Mouse (Mus musculus) heart, embryonic 12.5 days (tissue): Measurements from ENCODE around the gene Eml6. TPM values are rescaled to one million over a fixed set of nuclear protein-coding genes. Genes with fewer than 3 reads are reported as not detected.
"Not testable (repeated sequence)": the region's sequence is repeated elsewhere in the genome, so short reads cannot be mapped to it uniquely, and the experiment has no call there.

Experiments used
- ATAC-seq: fragments of 200-750 bp; cut with Nextera tagmentation; 2 replicates; pipeline ENCODE4 v1.8.0; 2017; ENCODE audit warnings: moderate TSS enrichment, moderate library complexity; ENCODE audit not compliant: insufficient number of reproducible peaks, low FRiP score
- H3K27ac ChIP-seq: fragments of 300-500 bp; sonication (generic); 2 replicates; pipeline ENCODE4 v1.5.1; 2016; ENCODE audit warnings: mild to moderate bottlenecking, moderate library complexity; ENCODE audit not compliant: poor library complexity, severe bottlenecking
- H3K27me3 ChIP-seq: fragments of 300-500 bp; sonication (generic); replicated peaks from 2 replicates; pipeline ENCODE4 v1.6.1; 2016; ENCODE audit warnings: mild to moderate bottlenecking, moderate library complexity
- H3K36me3 ChIP-seq: fragments of 300-500 bp; sonication (generic); 2 replicates; pipeline ENCODE4 v1.6.1; 2016; ENCODE audit warnings: mild to moderate bottlenecking, moderate library complexity
- H3K4me1 ChIP-seq: fragments of 300-500 bp; sonication (generic); replicated peaks from 2 replicates; pipeline ENCODE4 v1.6.1; 2016; ENCODE audit warnings: mild to moderate bottlenecking
- H3K4me2 ChIP-seq: fragments of 300-500 bp; sonication (generic); 2 replicates; pipeline ENCODE4 v1.6.1; 2016; ENCODE audit warnings: mild to moderate bottlenecking, moderate library complexity
- H3K4me3 ChIP-seq: fragments of 300-500 bp; sonication (generic); 2 replicates; pipeline ENCODE4 v1.5.1; 2016; ENCODE audit warnings: mild to moderate bottlenecking
- H3K9ac ChIP-seq: fragments of 300-500 bp; sonication (generic); 2 replicates; pipeline ENCODE4 v1.6.1; 2016; ENCODE audit warnings: mild to moderate bottlenecking, moderate library complexity
- H3K9me3 ChIP-seq: fragments of 300-500 bp; sonication (generic); replicated peaks from 2 replicates; pipeline ENCODE4 v1.6.1; 2016; ENCODE audit warnings: mild to moderate bottlenecking, moderate library complexity
- WGBS: fragments of 180-500 bp; shearing (Covaris S2); methylation state at CpG from one replicate; pipeline ENCODE4 v1.1.7; 2016; 5-methylcytosine and 5-hydroxymethylcytosine counted together
- polyA plus RNA-seq: library from polyadenylated mRNA; unstranded; fragments of >200 nt; fragmentation: Nextera tagmentation; extraction: Ambion mirVana; gene quantifications from 2 replicates; pipeline ENCODE4 v1.2.1, GENCODE M21; 2016

The Eml6 gene
- polyA plus RNA-seq, 1 experiment from 2014 or later, result 1.5 TPM

DNA sequence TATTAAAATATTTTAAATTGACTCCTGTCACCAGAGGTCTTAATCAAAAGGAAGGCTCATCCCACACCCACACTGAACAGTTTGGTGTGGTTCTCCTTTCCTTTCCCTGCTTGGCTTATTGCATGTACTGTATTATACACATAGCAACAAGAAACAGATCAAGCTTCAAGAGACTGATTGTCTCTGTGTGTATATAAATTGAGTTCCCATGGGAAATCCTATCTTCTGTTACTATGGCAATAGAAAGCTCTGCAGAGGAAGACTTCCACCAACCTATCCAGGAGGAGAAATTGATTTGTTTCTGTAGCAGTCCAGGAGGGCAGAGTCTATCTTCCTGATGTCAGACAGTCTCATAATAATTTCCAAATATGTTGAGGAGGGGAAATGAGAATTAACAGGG lies 116.5 kb downstream of the Eml6 start:
- no peaks in the 10 kb centered on the region for H3K4me1 ChIP-seq
- ATAC-seq, result no peak
- no peaks in the 10 kb centered on the region for H3K36me3 ChIP-seq
- no peak overlapping the region for H3K9ac ChIP-seq
- no peaks in the 10 kb centered on the region for H3K27me3 ChIP-seq
- no peak overlapping the region for H3K27ac ChIP-seq
- no peak overlapping the region for H3K4me2 ChIP-seq
- no peaks in the 10 kb centered on the region for H3K9me3 ChIP-seq
- H3K4me3 ChIP-seq, result no peak overlapping the region

DNA sequence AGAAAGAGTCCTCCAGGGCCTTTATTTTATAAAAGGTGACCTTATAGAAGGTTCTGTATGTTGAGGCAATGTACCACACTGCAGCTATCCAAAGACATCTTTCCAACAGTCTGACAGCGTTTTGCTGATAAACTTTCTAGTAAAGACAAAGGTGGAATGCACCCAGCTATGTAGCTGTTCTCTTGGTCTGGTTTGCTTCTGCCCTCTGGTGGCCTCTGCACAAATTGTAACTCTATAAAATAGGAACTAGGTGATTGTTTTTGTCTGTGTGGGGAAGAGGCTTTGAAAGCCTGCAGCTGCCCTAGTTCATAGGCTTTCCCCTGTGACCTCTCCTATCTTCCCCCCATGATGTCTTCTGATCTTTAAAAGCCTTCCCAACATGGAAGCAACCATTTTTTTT lies 140.7 kb downstream of the Eml6 start:
- H3K9ac ChIP-seq, result no peak overlapping the region
- no peaks in the 10 kb centered on the region for H3K27me3 ChIP-seq
- H3K27ac ChIP-seq, result no peak overlapping the region
- no peaks in the 10 kb centered on the region for H3K4me1 ChIP-seq
- no peaks in the 10 kb centered on the region for H3K36me3 ChIP-seq
- no peak for ATAC-seq
- 0% methylated on average over 1 of the region's 1 CpGs for WGBS
- H3K9me3 ChIP-seq, result no peaks in the 10 kb centered on the region
- no peak overlapping the region for H3K4me2 ChIP-seq
- H3K4me3 ChIP-seq, result no peak overlapping the region

DNA sequence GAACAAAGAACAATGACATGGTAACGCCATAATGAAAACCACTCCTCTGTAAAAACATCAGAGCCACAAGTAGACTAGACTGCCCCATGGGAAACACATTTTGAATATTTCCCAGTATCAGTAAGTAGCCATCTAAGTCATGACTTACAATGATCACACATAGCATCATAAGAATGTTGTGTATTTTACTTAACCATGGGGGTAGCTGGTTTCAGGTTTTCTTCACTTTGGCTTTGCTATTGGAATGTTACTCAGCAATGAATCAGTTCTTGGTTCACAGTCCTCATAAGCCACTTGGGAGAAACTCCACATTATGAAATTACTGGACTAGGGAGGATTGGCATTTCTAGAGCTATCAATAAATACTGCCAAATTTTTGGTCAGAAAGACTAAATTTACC lies 141.5 kb downstream of the Eml6 start:
- Histone ChIP-seq H3K4me3 (no peak overlapping the region), H3K27me3 (no peaks in the 10 kb centered on the region), H3K9ac (no peak overlapping the region), H3K9me3 (no peaks in the 10 kb centered on the region), H3K36me3 (no peaks in the 10 kb centered on the region), H3K4me1 (no peaks in the 10 kb centered on the region), H3K27ac (no peak overlapping the region), H3K4me2 (no peak overlapping the region)
- 55% methylated on average over 1 of the region's 1 CpGs for WGBS
- no peak for ATAC-seq

- ATAC-seq, result no peak
- H3K4me2 ChIP-seq, result no peak overlapping the region
- H3K4me3 ChIP-seq, result no peak overlapping the region
- no peaks in the 10 kb centered on the region for H3K36me3 ChIP-seq
- H3K27ac ChIP-seq, result no peak overlapping the region
- no peak overlapping the region for H3K9ac ChIP-seq
- H3K9me3 ChIP-seq, result no peaks in the 10 kb centered on the region
- WGBS, result 76% methylated on average over 4 of the region's 4 CpGs
- H3K27me3 ChIP-seq, result no peaks in the 10 kb centered on the region
- no peaks in the 10 kb centered on the region for H3K4me1 ChIP-seq
Observed at GRCm38 (mm10) chr11:29883024-29883423, 142.8 kb downstream of the Eml6 start.

DNA sequence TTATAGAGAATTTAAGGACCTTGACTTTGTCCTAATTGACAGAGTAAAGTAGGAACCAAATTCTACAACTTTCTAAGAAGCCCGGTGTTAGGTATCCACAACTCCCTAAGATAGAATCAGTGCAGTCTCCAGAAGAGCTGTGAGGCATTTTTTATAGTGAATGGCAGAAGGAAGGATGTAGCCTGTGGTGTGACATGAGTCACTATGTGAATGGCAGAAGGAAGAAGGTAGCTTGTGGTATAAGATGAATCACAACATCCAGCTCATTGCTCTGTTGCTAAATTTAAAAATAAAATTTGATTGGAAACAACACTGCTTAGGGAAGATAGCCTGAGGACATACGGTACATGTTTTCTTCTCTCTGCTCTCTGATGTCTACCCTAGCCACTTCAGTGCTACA lies 146.2 kb downstream of the Eml6 start:
- Histone ChIP-seq H3K9me3 (no peaks in the 10 kb centered on the region), H3K36me3 (no peaks in the 10 kb centered on the region), H3K27me3 (no peaks in the 10 kb centered on the region), H3K4me1 (no peaks in the 10 kb centered on the region), H3K27ac (no peak overlapping the region), H3K4me3 (no peak overlapping the region), H3K4me2 (no peak overlapping the region), H3K9ac (no peak overlapping the region)
- 75% methylated on average over 2 of the region's 2 CpGs for WGBS
- no peak for ATAC-seq

- Histone ChIP-seq H3K27me3 (no peaks in the 10 kb centered on the region), H3K27ac (no peak overlapping the region), H3K36me3 (no peaks in the 10 kb centered on the region), H3K4me2 (no peak overlapping the region), H3K4me3 (no peak overlapping the region), H3K9ac (no peak overlapping the region), H3K4me1 (no peaks in the 10 kb centered on the region), H3K9me3 (no peaks in the 10 kb centered on the region)
- 88% methylated on average over 1 of the region's 1 CpGs for WGBS
- ATAC-seq, result no peak
Observed at GRCm38 (mm10) chr11:29877981-29878380, 147.9 kb downstream of the Eml6 start.

GRCm38 (mm10) chr11:29877280-29877679 lies 148.6 kb downstream of the Eml6 start:
- WGBS, result 67% methylated on average over 3 of the region's 3 CpGs

GRCm38 (mm10) chr11:29874781-29875180 lies 151.1 kb downstream of the Eml6 start:
- not testable (repeated sequence) for H3K27me3 ChIP-seq, H3K9ac ChIP-seq, H3K4me3 ChIP-seq, H3K27ac ChIP-seq, H3K9me3 ChIP-seq, H3K36me3 ChIP-seq, H3K4me1 ChIP-seq, ATAC-seq, H3K4me2 ChIP-seq
- 85% methylated on average over 1 of the region's 1 CpGs for WGBS

More at GRCm38 (mm10) chr11:29877280-29877679, 148.6 kb downstream of the Eml6 start:
- Histone ChIP-seq H3K4me3 (no peak overlapping the region), H3K9ac (no peak overlapping the region), H3K4me1 (no peaks in the 10 kb centered on the region), H3K9me3 (no peaks in the 10 kb centered on the region), H3K36me3 (no peaks in the 10 kb centered on the region), H3K4me2 (no peak overlapping the region), H3K27me3 (no peaks in the 10 kb centered on the region), H3K27ac (no peak overlapping the region)
- ATAC-seq, result no peak

- H3K36me3 ChIP-seq, result no peaks in the 10 kb centered on the region
- 82% methylated on average over 2 of the region's 2 CpGs for WGBS
- H3K9ac ChIP-seq, result no peak overlapping the region
- no peaks in the 10 kb centered on the region for H3K27me3 ChIP-seq
- no peak for ATAC-seq
- H3K27ac ChIP-seq, result no peak overlapping the region
- H3K9me3 ChIP-seq, result no peaks in the 10 kb centered on the region
- H3K4me2 ChIP-seq, result no peak overlapping the region
- H3K4me3 ChIP-seq, result no peak overlapping the region
- H3K4me1 ChIP-seq, result no peaks in the 10 kb centered on the region
Observed at GRCm38 (mm10) chr11:29870174-29870573, 155.7 kb downstream of the Eml6 start.

- no peaks in the 10 kb centered on the region for H3K9me3 ChIP-seq
- H3K36me3 ChIP-seq, result no peaks in the 10 kb centered on the region
- H3K4me2 ChIP-seq, result no peak overlapping the region
- ATAC-seq, result no peak
- no peaks in the 10 kb centered on the region for H3K4me1 ChIP-seq
- H3K9ac ChIP-seq, result no peak overlapping the region
- no peak overlapping the region for H3K27ac ChIP-seq
- no peaks in the 10 kb centered on the region for H3K27me3 ChIP-seq
- no peak overlapping the region for H3K4me3 ChIP-seq
Observed at GRCm38 (mm10) chr11:29864269-29864668, 161.6 kb downstream of the Eml6 start.

DNA sequence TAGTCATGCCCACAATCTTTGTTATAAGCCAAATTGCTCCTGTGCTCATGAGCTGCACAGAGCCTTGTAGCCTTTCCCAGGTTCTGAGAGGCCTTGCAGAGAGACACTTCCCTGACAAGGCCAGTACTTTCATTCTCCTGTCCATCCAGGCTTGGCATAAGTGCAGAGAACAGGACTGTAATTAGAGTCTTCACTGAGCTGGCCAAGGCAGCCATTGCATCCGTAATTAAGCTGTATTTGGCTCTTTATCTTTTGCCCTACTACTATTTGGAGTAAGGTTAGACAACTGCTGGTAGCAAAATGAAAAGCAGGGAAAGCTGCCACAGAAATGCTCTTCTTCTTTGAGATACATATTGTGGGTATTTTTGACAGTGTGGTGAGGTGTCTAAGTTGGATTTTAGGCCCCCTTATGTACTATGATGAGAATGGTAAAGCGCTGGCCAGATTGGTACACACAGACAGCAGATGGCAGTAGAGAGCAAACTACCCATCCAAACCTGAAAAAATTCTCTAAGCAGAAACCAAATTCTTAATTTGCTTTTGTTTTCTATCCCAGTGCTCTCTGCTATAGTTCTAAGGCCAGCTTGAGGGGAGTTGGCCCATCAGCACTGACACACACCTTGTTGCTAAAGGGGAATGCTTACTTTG lies 164.0 kb downstream of the Eml6 start:
- no peak overlapping the region for H3K4me3 ChIP-seq
- ATAC-seq, result no peak
- no peak overlapping the region for H3K27ac ChIP-seq
- H3K27me3 ChIP-seq, result no peaks in the 10 kb centered on the region
- WGBS, result 42% methylated on average over 2 of the region's 2 CpGs
- no peak overlapping the region for H3K4me2 ChIP-seq
- H3K9me3 ChIP-seq, result no peaks in the 10 kb centered on the region
- no peaks in the 10 kb centered on the region for H3K36me3 ChIP-seq
- no peaks in the 10 kb centered on the region for H3K4me1 ChIP-seq
- no peak overlapping the region for H3K9ac ChIP-seq

- no peak overlapping the region for H3K4me3 ChIP-seq
- H3K27me3 ChIP-seq, result no peaks in the 10 kb centered on the region
- no peak overlapping the region for H3K27ac ChIP-seq
- no peak overlapping the region for H3K4me2 ChIP-seq
- no peaks in the 10 kb centered on the region for H3K9me3 ChIP-seq
- H3K36me3 ChIP-seq, result no peaks in the 10 kb centered on the region
- no peak for ATAC-seq
- H3K9ac ChIP-seq, result no peak overlapping the region
- WGBS, result 76% methylated on average over 2 of the region's 2 CpGs
- no peaks in the 10 kb centered on the region for H3K4me1 ChIP-seq
Observed at GRCm38 (mm10) chr11:29861040-29861439, 164.8 kb downstream of the Eml6 start.
